In the genomic region with DNA sequence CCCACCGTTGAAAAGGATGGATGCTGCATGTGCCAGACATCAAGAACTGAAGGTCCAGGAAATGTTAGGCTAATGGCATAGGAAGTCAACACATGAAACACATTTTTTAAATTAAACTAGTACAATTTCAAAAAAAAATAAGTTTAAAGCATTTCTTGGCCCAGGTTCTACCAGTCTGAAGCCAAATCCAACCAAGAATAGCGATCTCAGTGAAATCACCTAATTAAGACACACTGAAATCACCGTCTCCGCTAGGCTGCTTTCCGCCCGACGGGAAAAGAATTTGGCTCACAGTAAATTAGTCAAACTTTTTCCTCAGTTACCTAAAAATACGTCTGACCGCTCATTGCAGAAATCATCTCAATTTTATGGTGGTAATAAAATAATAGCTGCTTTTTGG, we compare ENCODE assay signal across 27 mouse cellular contexts. TPM values are rescaled to one million over a fixed set of nuclear protein-coding genes. Genes with fewer than 3 reads are reported as not detected.
DNase-seq lines count a peak whose midpoint lies in the region; ATAC-seq and TF ChIP-seq lines count a peak whose summit lies in the region.
"Had no signal": no experiment of that assay in that cellular context is flagged by ENCODE, and none has a peak within 500 bp of the region (broad histone marks: within the 10 kb centered on the region; RNA-seq: fewer than 3 reads in every experiment).

No protein-coding gene starts in this region.

- no peaks in the 10 kb centered on the region for H3K9me3 ChIP-seq in forebrain, postnatal 0 days (ENCODE audit: low read length)
- no peaks in the 10 kb centered on the region for H3K9me3 ChIP-seq in forebrain, embryonic 12.5 days
- no peaks in the 10 kb centered on the region for H3K9me3 ChIP-seq in lung, embryonic 14.5 days (ENCODE audit: low read depth, low read length)
- H3K9me3 ChIP-seq: hindbrain, embryonic 13.5 days; intestine, embryonic 15.5 days had no signal

- DNase-seq in forebrain, postnatal 0 days = peak; percentile 30
- DNase-seq in lung, embryonic 14.5 days = peak; percentile 45
- no peak for DNase-seq in lung, postnatal 4 days
- peak; percentile 10 for DNase-seq in telencephalon, adult 2 months (ENCODE audit: low read depth, low spot score)
- DNase-seq in cerebellum, postnatal 14 days = no peak
- DNase-seq: adrenal gland, postnatal 10 days; adrenal gland, postnatal 36 days; B cell, adult 2 months; cerebellum, adult 11 months; cerebellum, adult 2 months; cerebellum, adult 9-11 months; cerebellum, postnatal 36 days; embryo, embryonic 11 days; gastrocnemius, adult 2 months; gastrocnemius, postnatal 14 days; kidney, adult 11 months had no signal

- H3K4me2 ChIP-seq in forebrain, postnatal 0 days (ENCODE audit: low read depth) = no peak overlapping the region
- H3K4me2 ChIP-seq in forebrain, embryonic 12.5 days = no peak overlapping the region
- H3K4me2 ChIP-seq in lung, embryonic 14.5 days = no peak overlapping the region
- H3K4me2 ChIP-seq: embryonic facial prominence, embryonic 15.5 days; heart, embryonic 11.5 days; hindbrain, embryonic 13.5 days; intestine, embryonic 15.5 days had no signal

- ATAC-seq in forebrain, postnatal 0 days = no peak
- ATAC-seq in forebrain, embryonic 12.5 days (ENCODE audit: low FRiP score) = no peak
- no peak for ATAC-seq in lung, embryonic 14.5 days (ENCODE audit: insufficient read depth)
- ATAC-seq: forebrain, embryonic 14.5 days; hindbrain, embryonic 16.5 days; intestine, embryonic 15.5 days; Patski had no signal

- no peaks in the 10 kb centered on the region for H3K36me3 ChIP-seq in forebrain, postnatal 0 days (ENCODE audit: insufficient read depth)
- H3K36me3 ChIP-seq in forebrain, embryonic 12.5 days (replicated peaks) = no peaks in the 10 kb centered on the region
- no peaks in the 10 kb centered on the region for H3K36me3 ChIP-seq in lung, embryonic 14.5 days (ENCODE audit: insufficient read depth)
- H3K36me3 ChIP-seq: G1E; intestine, embryonic 15.5 days had no signal

- H3K27ac ChIP-seq in forebrain, postnatal 0 days (ENCODE audit: low read depth, low read length) = no peak overlapping the region
- no peak overlapping the region for H3K27ac ChIP-seq in forebrain, embryonic 12.5 days
- H3K27ac ChIP-seq in lung, embryonic 14.5 days (ENCODE audit: low read depth) = no peak overlapping the region
- H3K27ac ChIP-seq: embryonic facial prominence, embryonic 15.5 days; forebrain, embryonic 10.5 days; gastrocnemius, adult 2 months; hindbrain, embryonic 13.5 days; intestine, embryonic 15.5 days had no signal

- no peak overlapping the region for H3K9ac ChIP-seq in forebrain, postnatal 0 days
- no peak overlapping the region for H3K9ac ChIP-seq in forebrain, embryonic 12.5 days
- H3K9ac ChIP-seq in lung, embryonic 14.5 days = no peak overlapping the region
- H3K9ac ChIP-seq: embryonic facial prominence, embryonic 15.5 days; hindbrain, embryonic 13.5 days; intestine, embryonic 15.5 days had no signal

- H3K4me3 ChIP-seq in forebrain, postnatal 0 days (ENCODE audit: low read depth, low read length) = no peak overlapping the region
- no peak overlapping the region for H3K4me3 ChIP-seq in forebrain, embryonic 12.5 days (replicated peaks)
- H3K4me3 ChIP-seq in lung, embryonic 14.5 days (ENCODE audit: low read depth, low read length) = no peak overlapping the region
- H3K4me3 ChIP-seq: embryonic facial prominence, embryonic 15.5 days; forebrain, embryonic 10.5 days; gastrocnemius, adult 2 months; hindbrain, embryonic 13.5 days; intestine, embryonic 15.5 days had no signal

- no peak for TF ChIP-seq CTCF in forebrain, postnatal 0 days (IDR thresholded peaks at IDR 0.05; ENCODE audit: low read depth)
- TF ChIP-seq CTCF in lung, embryonic 14.5 days (IDR thresholded peaks at IDR 0.05; ENCODE audit: low read depth) = no peak

- H3K27me3 ChIP-seq in forebrain, postnatal 0 days (ENCODE audit: insufficient read depth, low read length) = no peaks in the 10 kb centered on the region
- no peaks in the 10 kb centered on the region for H3K27me3 ChIP-seq in forebrain, embryonic 12.5 days
- no peaks in the 10 kb centered on the region for H3K27me3 ChIP-seq in lung, embryonic 14.5 days (ENCODE audit: insufficient read depth, low read length)
- H3K27me3 ChIP-seq: CH12.LX; embryonic facial prominence, embryonic 15.5 days; hindbrain, embryonic 13.5 days; intestine, embryonic 15.5 days; Patski had no signal

- WGBS in forebrain, postnatal 0 days = 61% methylated on average over 9 of the region's 9 CpGs
- WGBS in forebrain, embryonic 12.5 days = 97% methylated on average over 9 of the region's 9 CpGs
- WGBS in lung, embryonic 14.5 days = 73% methylated on average over 9 of the region's 9 CpGs

- no peaks in the 10 kb centered on the region for H3K4me1 ChIP-seq in forebrain, postnatal 0 days (ENCODE audit: insufficient read depth)
- H3K4me1 ChIP-seq in forebrain, embryonic 12.5 days = no peaks in the 10 kb centered on the region
- H3K4me1 ChIP-seq in lung, embryonic 14.5 days (ENCODE audit: insufficient read depth) = no peaks in the 10 kb centered on the region
- H3K4me1 ChIP-seq: forebrain, embryonic 10.5 days; intestine, embryonic 15.5 days had no signal

RNA-seq across cellular contexts. Expression of gene Parp8, which starts 13.3 kb away (rescaled TPM):
- 37.2 and 46.1 TPM in 2 replicates for total RNA-seq in forebrain, postnatal 0 days (2014; rRNA removed)
- 13.3 and 20.8 TPM in 2 replicates for polyA plus RNA-seq in forebrain, postnatal 0 days (2015; fragmentation: Nextera tagmentation; extraction: Ambion mirVana)
- 14.7 and 17.7 TPM in 2 replicates for polyA plus RNA-seq in forebrain, embryonic 12.5 days (2016; fragmentation: Nextera tagmentation; extraction: Ambion mirVana)
- 12.3 and 12.8 TPM in 2 replicates for polyA plus RNA-seq in lung, embryonic 14.5 days (2014; fragmentation: Nextera tagmentation; extraction: Ambion mirVana)
- total RNA-seq: CH12.LX had no signal
- polyA plus RNA-seq: G1E had no signal

Comparison
In these comparisons a context has a peak if more than half of its experiments do, and no peak if none do; other contexts are left out.
1. DNase-seq: peak in forebrain, postnatal 0 days (single experiment), lung, embryonic 14.5 days (single experiment) and telencephalon, adult 2 months (single experiment); none in lung, postnatal 4 days (0 of 2) and cerebellum, postnatal 14 days (0 of 2).